Mouse (Mus musculus) Muller cell, postnatal 12 days (primary cell): ENCODE results near the gene Ahcy.
"Not testable (repeated sequence)": the region's sequence is repeated elsewhere in the genome, so short reads cannot be mapped to it uniquely, and the experiment has no call there.

Source experiments
- DNase-seq: peaks from one replicate; pipeline ENCODE4 v3.0.0-alpha.2; 2015; ENCODE audit errors: inconsistent ontology term

Gene Ahcy

DNA sequence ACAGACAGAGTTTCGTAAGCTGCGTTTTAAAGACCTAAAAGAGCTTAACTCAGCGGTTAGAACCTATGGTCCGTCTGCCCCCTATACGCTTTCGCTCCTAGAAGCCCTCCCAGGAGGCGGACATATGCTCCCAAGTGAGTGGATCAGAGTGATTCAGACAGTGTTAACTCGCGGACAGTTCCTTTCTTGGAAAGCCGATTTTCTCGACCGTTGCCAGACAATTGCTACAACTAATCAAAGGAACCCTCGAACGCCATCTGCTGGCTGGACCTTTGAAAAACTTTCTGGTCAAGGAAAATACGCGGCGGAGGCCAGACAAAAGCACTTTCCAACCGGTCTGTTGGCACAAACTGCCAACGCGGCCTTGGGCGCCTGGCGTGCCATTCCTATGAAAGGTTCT is 54.6 kb downstream of the Ahcy start:
- DNase-seq, result peak; percentile 92

DNA sequence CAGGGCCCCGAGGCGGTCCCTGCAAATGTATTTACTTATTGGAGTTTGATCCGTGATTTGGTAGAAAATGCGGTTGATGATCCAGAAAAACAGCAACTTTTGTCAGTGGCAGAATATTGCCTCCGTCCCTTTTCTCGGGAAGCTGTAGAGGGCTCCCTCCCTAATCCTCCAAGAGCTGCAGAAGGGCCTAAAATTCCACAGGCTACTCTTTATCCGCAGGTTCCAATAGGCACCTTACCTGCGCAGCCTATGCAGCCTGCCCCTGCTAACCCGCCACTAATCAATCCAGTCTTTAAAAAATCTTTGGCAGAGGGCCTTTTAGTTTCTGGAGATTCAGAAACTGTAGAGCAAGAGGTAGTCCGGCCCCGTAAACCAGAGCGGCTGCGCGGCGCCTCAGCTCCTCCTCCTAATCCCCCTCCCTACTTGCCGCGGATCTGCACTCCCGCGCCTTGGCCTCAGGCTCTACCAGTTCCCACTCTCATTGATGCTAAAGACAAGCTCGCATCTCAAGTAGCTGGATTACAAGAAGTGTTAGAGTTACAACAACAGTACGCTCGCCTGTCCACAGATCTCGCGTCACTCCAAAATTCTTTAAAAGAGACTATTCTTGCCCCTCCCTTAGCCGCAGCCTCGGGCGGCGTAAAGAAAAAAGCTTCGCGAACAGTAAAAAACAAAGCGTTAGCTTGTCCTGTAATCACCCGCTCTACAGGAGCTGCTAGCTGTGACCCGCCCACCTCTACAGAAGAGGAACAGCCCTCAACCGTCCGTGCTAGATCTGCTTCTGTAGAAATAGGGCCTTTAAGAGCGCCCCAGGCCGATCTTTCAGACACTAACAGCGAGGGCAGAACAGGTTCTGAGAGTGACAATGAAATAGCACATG is 55.3 kb downstream of the Ahcy start:
- DNase-seq, result peak; percentile 79

DNA sequence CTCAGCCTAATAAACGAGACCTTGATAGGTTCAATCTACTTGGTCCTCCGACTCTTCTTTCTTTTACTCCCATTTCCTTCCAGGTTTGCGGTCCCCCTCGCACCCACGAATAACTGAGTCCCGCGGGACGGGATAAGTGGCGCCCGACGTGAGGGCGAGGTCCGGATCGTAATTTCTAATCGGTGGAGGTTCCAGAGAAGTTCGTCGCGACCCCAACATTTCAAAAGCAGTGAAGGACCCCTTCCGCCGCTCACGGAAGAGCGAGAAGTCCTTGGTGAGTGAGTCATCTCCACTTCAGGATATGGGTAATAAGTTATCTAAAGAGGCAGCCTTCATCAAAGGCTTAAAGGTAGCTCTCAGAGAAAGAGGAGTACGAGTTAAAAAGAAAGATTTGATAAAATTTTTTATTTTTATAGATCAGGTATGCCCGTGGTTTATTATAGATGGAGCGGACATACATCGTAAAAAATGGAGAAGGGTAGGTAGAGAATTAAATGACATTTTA is 56.0 kb downstream of the Ahcy start, which contains the start of gene Gm14226:
Gm14226 (plus strand) TSS at position 16 of the 505 bp plus-strand sequence.
- not testable (repeated sequence) for DNase-seq

DNA sequence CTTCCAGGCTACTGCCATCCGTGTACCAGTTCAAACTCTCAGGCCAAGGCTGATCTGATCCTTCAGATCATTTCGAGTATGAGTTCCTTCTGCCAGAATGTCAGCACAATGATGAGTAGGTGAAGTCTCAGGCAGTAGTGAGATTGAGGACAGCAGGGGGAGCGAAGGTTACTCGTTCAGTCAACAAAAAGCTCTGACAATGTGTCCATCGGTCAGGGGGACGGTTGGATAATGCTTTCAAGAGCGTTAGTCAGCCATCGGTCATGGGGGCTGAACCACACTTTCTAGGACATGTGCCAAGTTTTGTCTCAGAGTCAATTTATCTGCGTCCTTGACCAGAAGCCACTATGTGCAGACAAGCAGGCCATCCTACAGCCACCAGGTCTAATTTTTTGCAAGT is 57.5 kb downstream of the Ahcy start:
- not testable (repeated sequence) for DNase-seq

DNA sequence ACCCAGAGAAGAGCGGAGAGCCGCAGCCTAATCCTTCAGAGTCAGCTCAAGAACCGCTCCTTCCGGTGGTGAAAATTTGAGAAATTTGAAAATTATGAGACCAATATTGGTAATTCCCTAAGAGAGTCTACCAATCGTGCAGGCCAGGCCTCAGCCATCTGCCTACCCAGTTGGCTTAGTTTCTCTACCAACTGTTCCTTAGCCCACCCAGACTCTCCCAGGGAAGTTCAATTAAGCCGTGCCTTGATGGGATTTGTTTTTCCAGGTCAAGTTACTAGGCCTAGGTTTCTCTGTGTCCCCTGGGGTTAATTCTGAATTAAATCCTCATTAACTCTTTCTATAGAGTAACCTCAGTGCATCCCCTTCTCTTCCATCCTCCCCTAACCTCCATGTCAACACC is 61.3 kb downstream of the Ahcy start:
- no peak for DNase-seq

DNA sequence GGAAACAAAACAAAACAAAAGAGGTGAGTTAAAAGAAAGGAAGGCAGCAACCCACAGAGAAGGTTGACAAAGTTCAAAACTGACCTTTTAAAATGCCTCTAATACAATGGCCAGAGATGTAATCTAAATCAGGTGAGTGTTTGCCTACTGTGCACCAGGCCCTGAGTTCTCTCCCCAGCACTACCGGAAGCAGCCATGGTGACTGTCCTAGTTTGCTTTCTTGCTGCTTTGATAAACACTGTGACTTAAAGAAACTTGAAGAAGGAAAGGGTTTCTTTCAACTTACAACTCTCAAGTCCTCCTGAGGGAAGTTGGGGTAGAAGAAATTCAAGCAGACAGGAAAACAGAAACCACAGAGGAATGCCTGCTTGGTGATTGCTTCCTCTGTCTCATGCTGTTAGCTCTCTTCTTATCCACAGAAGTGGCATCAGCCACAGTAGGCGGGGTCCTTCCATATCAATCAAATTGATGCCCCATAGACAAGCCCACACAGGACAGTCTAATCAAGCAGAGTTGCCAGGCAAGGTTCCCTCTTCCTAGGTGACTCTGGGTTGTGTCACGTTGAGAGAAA is 63.1 kb downstream of the Ahcy start:
- no peak for DNase-seq
